Mouse (Mus musculus) cerebellum, adult 2 months (tissue): ENCODE results near the gene Pip5k1a.
"Not testable (repeated sequence)": the region's sequence is repeated elsewhere in the genome, so short reads cannot be mapped to it uniquely, and the experiment has no call there.

ENCODE experiments used
- CTCF ChIP-seq: fragments of 200-500 bp; IDR thresholded peaks from 2 replicates; pipeline ENCODE4 v1.5.1; 2011; ENCODE audit warnings: low read depth, mild to moderate bottlenecking, control low read depth, low read length, moderate library complexity, borderline replicate concordance; ENCODE audit not compliant: insufficient read depth
- POLR2A ChIP-seq: fragments of 200-500 bp; IDR thresholded peaks from 2 replicates; pipeline ENCODE4 v1.6.1; 2011; ENCODE audit warnings: low read length, control low read depth, borderline replicate concordance; ENCODE audit not compliant: insufficient read depth

DNA sequence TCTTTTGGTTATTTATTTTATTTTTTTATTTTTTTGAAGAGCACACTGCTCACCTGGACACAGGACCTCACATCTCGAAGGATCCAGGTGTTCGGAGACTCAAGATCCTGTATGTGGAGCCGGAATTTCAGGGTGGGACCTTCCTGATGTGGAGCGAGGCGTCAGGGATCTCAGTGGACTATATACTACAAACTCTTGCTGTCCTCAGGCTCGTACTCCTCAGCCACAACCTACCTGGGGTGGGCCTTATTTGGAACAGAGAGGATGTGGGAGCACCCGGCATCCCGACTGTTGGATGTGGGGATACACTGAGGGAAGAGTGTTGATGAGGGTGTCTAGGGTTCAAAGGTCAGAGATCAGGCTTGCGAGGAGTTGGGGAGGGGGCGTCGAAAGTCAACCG, 27.4 kb upstream of the Pip5k1a start:
- TF ChIP-seq POLR2A, CTCF: not testable (repeated sequence)
